Mouse (Mus musculus) cortical plate, adult 2 months (tissue): Measurements from ENCODE around the gene Irgq.

Source experiments
- CTCF ChIP-seq: fragments of 200-500 bp; IDR thresholded peaks from 2 replicates; pipeline ENCODE4 v1.5.1; 2011; ENCODE audit warnings: mild to moderate bottlenecking, control low read depth, low read length; ENCODE audit not compliant: insufficient read depth; ENCODE audit errors: extremely low read depth
- POLR2A ChIP-seq: fragments of 200-500 bp; IDR thresholded peaks from 2 replicates; pipeline ENCODE4 v1.6.1; 2011; ENCODE audit warnings: mild to moderate bottlenecking, low read length, control low read depth; ENCODE audit not compliant: insufficient read depth; ENCODE audit errors: extremely low read depth

DNA sequence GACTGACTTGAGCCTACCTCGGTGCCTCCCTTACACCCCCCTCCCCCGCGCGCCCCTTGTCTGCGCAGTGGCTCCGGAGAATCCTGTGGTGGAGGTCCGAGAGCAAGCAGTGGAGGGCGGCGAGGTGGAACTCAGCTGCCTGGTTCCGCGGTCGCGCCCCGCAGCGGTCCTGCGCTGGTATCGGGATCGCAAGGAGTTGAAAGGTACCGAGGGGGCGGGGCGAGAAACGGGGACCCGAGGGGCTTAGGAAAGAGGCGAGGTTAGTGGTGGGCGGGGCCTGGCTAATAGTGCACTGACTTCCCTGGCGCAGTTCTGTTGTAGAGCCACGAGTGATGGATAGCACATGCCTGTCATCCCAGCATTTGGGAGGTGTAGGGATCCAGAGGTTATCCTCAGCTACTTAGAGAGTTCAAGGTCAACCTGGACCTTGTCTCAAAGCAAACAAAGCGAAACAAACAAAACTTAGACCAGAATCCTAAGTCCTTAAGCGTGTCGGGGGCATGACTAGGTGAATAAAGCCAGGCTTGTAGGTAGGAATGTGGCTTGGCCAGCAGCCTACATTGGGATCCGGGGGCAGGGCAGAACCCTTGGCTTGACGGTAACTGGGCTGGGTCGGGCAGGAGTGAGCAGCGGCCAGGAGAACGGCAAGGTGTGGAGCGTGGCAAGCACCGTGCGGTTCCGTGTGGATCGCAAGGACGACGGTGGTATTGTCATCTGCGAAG lies 30.5 kb upstream of the Irgq start:
- TF ChIP-seq CTCF (no peak), POLR2A (no peak)
